Mouse (Mus musculus): Measurements from ENCODE around the gene Naaladl2.

The Naaladl2 gene

DNA sequence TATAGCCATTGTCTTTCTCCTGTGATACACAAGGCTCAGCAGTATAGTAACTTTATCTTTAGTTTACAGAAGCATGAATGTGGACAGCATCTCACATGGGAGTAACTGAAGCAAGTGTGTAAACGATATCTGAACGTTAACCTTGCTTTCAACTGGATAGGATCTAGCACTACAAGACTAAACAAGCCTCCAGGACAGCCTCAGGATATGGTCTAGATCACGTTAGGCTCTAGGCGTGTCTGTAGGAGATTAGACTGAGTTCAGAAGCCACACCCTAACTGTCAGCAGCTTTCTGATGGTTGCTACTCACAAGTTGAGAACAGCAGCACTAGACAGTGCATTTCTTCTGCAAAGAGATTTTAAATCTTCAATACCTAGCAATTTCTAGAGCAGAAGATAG is 1216.0 kb downstream of the Naaladl2 start:
- no peak for DNase-seq

DNA sequence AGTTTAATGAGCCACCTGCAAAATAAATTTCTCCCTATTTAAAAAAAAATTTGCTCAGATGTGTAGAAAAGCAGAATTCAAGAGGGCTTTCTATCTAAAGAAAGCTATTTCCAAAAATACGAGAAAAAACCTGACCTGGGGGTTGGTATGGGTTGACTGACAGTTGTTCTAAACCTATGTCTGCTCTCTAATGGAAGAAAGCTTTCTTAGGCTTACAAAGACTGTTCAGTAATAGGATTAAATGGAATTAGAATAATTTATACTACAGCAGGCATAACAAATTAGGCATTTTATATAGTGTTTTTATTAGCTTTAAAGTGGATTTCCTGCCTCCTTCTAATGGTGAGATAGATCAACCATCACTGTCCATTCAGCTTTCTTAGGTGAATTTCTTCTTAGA is 1236.4 kb downstream of the Naaladl2 start:
- DNase-seq = no peak

DNA sequence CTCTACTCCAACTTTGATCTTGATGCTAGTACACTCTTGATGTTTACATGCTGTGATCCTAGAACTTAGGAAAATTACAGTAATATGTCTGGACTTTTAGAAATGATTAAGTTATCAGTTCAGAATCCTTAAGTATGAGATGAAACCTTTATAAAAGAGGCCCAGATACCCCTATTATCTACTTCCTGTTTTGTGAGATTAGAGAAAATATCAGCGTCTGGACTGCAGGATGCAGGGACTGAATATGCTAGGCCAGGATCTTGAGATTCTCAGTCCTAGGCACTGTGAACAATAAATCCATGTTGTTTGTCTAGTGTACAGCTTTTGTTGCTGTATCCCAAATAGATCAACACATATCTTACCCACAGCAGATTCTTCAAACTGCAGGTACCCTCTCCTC is 1278.4 kb downstream of the Naaladl2 start:
- no peak for DNase-seq

DNA sequence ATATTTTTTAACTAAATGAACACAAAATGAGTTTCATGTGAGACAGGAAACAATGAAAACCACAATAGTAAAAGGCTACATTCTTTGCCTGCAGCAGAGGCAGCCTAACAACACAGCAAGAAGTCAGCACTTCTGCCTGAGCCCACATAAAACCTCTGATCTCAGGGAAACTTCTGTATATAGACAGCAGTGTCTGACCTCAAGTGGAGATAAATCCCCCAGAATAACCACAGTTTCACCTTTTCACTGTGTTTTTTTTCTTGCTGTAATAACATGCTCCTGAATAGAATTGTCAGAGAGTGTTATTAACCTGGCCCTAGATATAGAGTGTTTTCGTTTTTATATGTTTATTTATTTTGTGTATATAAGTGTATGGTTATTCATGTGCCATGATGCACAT is 1286.8 kb downstream of the Naaladl2 start:
- DNase-seq = no peak

DNA sequence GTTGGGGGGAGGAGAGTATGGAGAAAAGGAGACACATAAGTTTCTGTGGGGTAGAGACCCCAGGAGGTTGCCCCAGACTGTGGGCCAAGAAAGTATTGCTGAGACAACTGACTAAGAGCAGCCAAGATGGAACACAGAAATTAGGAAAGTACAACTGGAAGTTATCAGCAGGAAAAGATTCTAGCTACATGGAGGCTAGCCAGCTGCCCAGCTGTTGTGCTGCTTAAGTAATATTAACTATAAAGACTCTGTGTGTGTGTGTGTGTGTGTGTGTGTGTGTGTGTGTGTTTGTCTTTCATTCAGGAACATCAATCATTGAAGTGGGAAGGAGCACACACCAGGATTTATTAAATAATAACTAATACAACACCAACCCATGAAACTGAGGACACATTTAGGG is 1326.5 kb downstream of the Naaladl2 start:
- no peak for DNase-seq

DNA sequence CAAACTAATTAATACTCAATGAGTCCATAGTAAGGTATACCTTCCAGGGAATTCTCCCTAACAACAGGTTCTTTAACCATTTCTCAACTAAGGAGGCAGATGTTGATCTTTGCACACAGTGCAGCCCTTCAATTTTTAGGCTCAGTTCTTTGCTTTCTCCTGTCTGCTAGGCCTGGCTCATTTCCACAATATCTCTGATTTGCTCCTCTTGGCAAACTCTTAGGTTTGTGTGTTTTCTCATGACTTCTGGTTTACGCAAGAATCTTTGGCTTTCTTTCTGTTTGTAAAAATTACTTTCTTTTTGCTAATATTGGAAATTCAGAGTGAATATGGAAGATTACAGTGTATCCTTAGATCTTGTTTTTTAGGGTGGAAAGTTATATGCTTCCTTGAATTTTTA is 1385.3 kb downstream of the Naaladl2 start:
- no peak for DNase-seq

All from cerebellum, adult 9-10 months (tissue).